Mouse (Mus musculus): Measurements from ENCODE around the gene Tsc1. TPM values are rescaled to one million over a fixed set of nuclear protein-coding genes. Genes with fewer than 3 reads are reported as not detected.

Gene Tsc1
- polyA plus RNA-seq, 1 experiment from 2014 or later: 18.7 TPM

GRCm38 (mm10) chr2:28632626-28633025 lies 8.4 kb upstream of the Tsc1 start:
- Histone ChIP-seq H3K36me3 (no peaks in the 10 kb centered on the region), H3K4me2 (no peak overlapping the region), H3K9me3 (no peaks in the 10 kb centered on the region), H3K4me1 (peaks cover 3% of the 10 kb centered on the region; the same call in 1 of the 2 replicates), H3K9ac (no peak overlapping the region), H3K27ac (no peak overlapping the region), H3K27me3 (replicated peaks) (no peaks in the 10 kb centered on the region), H3K4me3 (replicated peaks) (no peak overlapping the region)
- ATAC-seq (ENCODE audit: insufficient read depth, low FRiP score, low read depth): no peak
- 71% methylated on average over 1 of the region's 1 CpGs for WGBS

GRCm38 (mm10) chr2:28633136-28633535 lies 7.9 kb upstream of the Tsc1 start:
- WGBS: 41% methylated on average over 4 of the region's 4 CpGs
- no peak overlapping the region for H3K4me3 ChIP-seq (replicated peaks)

GRCm38 (mm10) chr2:28635199-28635598 lies 5.8 kb upstream of the Tsc1 start:
- no peaks in the 10 kb centered on the region for H3K36me3 ChIP-seq
- no peak overlapping the region for H3K27ac ChIP-seq
- no peak overlapping the region for H3K9ac ChIP-seq
- ATAC-seq (ENCODE audit: insufficient read depth, low FRiP score, low read depth): no peak
- WGBS: 59% methylated on average over 1 of the region's 1 CpGs
- H3K4me3 ChIP-seq (replicated peaks): no peak overlapping the region
- H3K4me2 ChIP-seq: no peak overlapping the region
- H3K4me1 ChIP-seq: peaks cover 7% of the 10 kb centered on the region; the same call in 1 of the 2 replicates
- no peaks in the 10 kb centered on the region for H3K27me3 ChIP-seq (replicated peaks)
- H3K9me3 ChIP-seq: no peaks in the 10 kb centered on the region

More at GRCm38 (mm10) chr2:28633136-28633535, 7.9 kb upstream of the Tsc1 start:
- Histone ChIP-seq H3K36me3 (no peaks in the 10 kb centered on the region), H3K4me1 (peaks cover 3% of the 10 kb centered on the region; the same call in 1 of the 2 replicates), H3K9me3 (no peaks in the 10 kb centered on the region), H3K4me2 (no peak overlapping the region), H3K9ac (no peak overlapping the region), H3K27me3 (replicated peaks) (no peaks in the 10 kb centered on the region), H3K27ac (no peak overlapping the region)
- ATAC-seq (ENCODE audit: insufficient read depth, low FRiP score, low read depth): no peak

GRCm38 (mm10) chr2:28637106-28637845 lies 3.8 kb upstream of the Tsc1 start:
- Histone ChIP-seq H3K4me1 (peaks cover 11% of the 10 kb centered on the region; the same call in 1 of the 2 replicates), H3K9ac (no peak overlapping the region), H3K4me3 (replicated peaks) (no peak overlapping the region), H3K9me3 (no peaks in the 10 kb centered on the region), H3K36me3 (no peaks in the 10 kb centered on the region), H3K27ac (no peak overlapping the region), H3K27me3 (replicated peaks) (no peaks in the 10 kb centered on the region), H3K4me2 (no peak overlapping the region)
- 49% methylated on average over 9 of the region's 9 CpGs for WGBS
- ATAC-seq (ENCODE audit: insufficient read depth, low FRiP score, low read depth): no peak

GRCm38 (mm10) chr2:28638352-28638751 lies 2.7 kb upstream of the Tsc1 start:
- Histone ChIP-seq H3K9me3 (no peaks in the 10 kb centered on the region), H3K4me3 (replicated peaks) (no peak overlapping the region), H3K27ac (0 out of 2 replicates have a peak overlapping the region, but pooled peaks have one; percentile 5), H3K36me3 (no peaks in the 10 kb centered on the region), H3K4me2 (peak overlapping the region; percentile 14), H3K27me3 (replicated peaks) (no peaks in the 10 kb centered on the region), H3K9ac (no peak overlapping the region), H3K4me1 (peaks cover 11% of the 10 kb centered on the region; the same call in 1 of the 2 replicates)
- 22% methylated on average over 9 of the region's 9 CpGs for WGBS
- ATAC-seq (ENCODE audit: insufficient read depth, low FRiP score, low read depth): no peak

GRCm38 (mm10) chr2:28638886-28639285 lies 2.1 kb upstream of the Tsc1 start:
- WGBS: 7% methylated on average over 9 of the region's 9 CpGs
- H3K4me2 ChIP-seq: peak overlapping the region; percentile 14
- H3K4me1 ChIP-seq: peaks cover 11% of the 10 kb centered on the region; the same call in 1 of the 2 replicates
- H3K27me3 ChIP-seq (replicated peaks): no peaks in the 10 kb centered on the region
- H3K36me3 ChIP-seq: no peaks in the 10 kb centered on the region
- H3K9ac ChIP-seq: no peak overlapping the region
- H3K4me3 ChIP-seq (replicated peaks): no peak overlapping the region
- 0 out of 2 replicates have a peak overlapping the region, but pooled peaks have one; percentile 5 for H3K27ac ChIP-seq
- no peak for ATAC-seq (ENCODE audit: insufficient read depth, low FRiP score, low read depth)
- H3K9me3 ChIP-seq: no peaks in the 10 kb centered on the region

- Histone ChIP-seq H3K36me3 (no peaks in the 10 kb centered on the region), H3K4me2 (no peak overlapping the region)
These were observed 1.2 kb upstream of the Tsc1 start for GRCm38 (mm10) chr2:28639794-28640193.

GRCm38 (mm10) chr2:28641435-28641941 lies 460 bp downstream of the Tsc1 start:
- peak overlapping the region; percentile 72 for H3K9ac ChIP-seq
- WGBS: under 1% methylated on average over 42 of the region's 43 CpGs
- no peaks in the 10 kb centered on the region for H3K9me3 ChIP-seq
- H3K4me2 ChIP-seq: peak overlapping the region; percentile 84
- H3K36me3 ChIP-seq: no peaks in the 10 kb centered on the region
- peak; percentile 33; the same call in 1 of the 2 replicates for ATAC-seq (ENCODE audit: insufficient read depth, low FRiP score, low read depth)
- no peaks in the 10 kb centered on the region for H3K27me3 ChIP-seq (replicated peaks)
- peaks cover 11% of the 10 kb centered on the region; the same call in 1 of the 2 replicates for H3K4me1 ChIP-seq
- peak overlapping the region; percentile 95 for H3K4me3 ChIP-seq (replicated peaks)
- H3K27ac ChIP-seq: peak overlapping the region; percentile 83

More at GRCm38 (mm10) chr2:28639794-28640193, 1.2 kb upstream of the Tsc1 start:
- peaks cover 11% of the 10 kb centered on the region; the same call in 1 of the 2 replicates for H3K4me1 ChIP-seq
- H3K9me3 ChIP-seq: no peaks in the 10 kb centered on the region
- no peaks in the 10 kb centered on the region for H3K27me3 ChIP-seq (replicated peaks)
- no peak overlapping the region for H3K9ac ChIP-seq
- no peak for ATAC-seq (ENCODE audit: insufficient read depth, low FRiP score, low read depth)
- WGBS: 54% methylated on average over 7 of the region's 7 CpGs
- H3K4me3 ChIP-seq (replicated peaks): no peak overlapping the region
- H3K27ac ChIP-seq: no peak overlapping the region

- Histone ChIP-seq H3K4me2 (no peak overlapping the region), H3K9ac (no peak overlapping the region), H3K36me3 (no peaks in the 10 kb centered on the region), H3K4me1 (peaks cover 11% of the 10 kb centered on the region; the same call in 1 of the 2 replicates), H3K4me3 (replicated peaks) (no peak overlapping the region), H3K27ac (no peak overlapping the region), H3K27me3 (replicated peaks) (no peaks in the 10 kb centered on the region), H3K9me3 (no peaks in the 10 kb centered on the region)
- no peak for ATAC-seq (ENCODE audit: insufficient read depth, low FRiP score, low read depth)
- 81% methylated on average over 3 of the region's 3 CpGs for WGBS
These were observed 2.1 kb downstream of the Tsc1 start for GRCm38 (mm10) chr2:28643081-28643480.

GRCm38 (mm10) chr2:28650526-28650925 lies 9.5 kb downstream of the Tsc1 start:
- Histone ChIP-seq H3K9ac (no peak overlapping the region), H3K9me3 (no peaks in the 10 kb centered on the region), H3K4me3 (replicated peaks) (no peak overlapping the region), H3K36me3 (peaks cover 9% of the 10 kb centered on the region), H3K4me2 (no peak overlapping the region), H3K27me3 (replicated peaks) (no peaks in the 10 kb centered on the region), H3K27ac (no peak overlapping the region), H3K4me1 (no peaks in the 10 kb centered on the region)
- ATAC-seq (ENCODE audit: insufficient read depth, low FRiP score, low read depth): no peak

GRCm38 (mm10) chr2:28653351-28653750 lies 12.3 kb downstream of the Tsc1 start:
- H3K36me3 ChIP-seq: peaks cover 12% of the 10 kb centered on the region
- no peak overlapping the region for H3K9ac ChIP-seq
- H3K27me3 ChIP-seq (replicated peaks): no peaks in the 10 kb centered on the region
- H3K4me1 ChIP-seq: no peaks in the 10 kb centered on the region
- 95% methylated on average over 7 of the region's 7 CpGs for WGBS
- H3K27ac ChIP-seq: no peak overlapping the region
- no peak for ATAC-seq (ENCODE audit: insufficient read depth, low FRiP score, low read depth)
- no peak overlapping the region for H3K4me3 ChIP-seq (replicated peaks)
- no peak overlapping the region for H3K4me2 ChIP-seq
- no peaks in the 10 kb centered on the region for H3K9me3 ChIP-seq

- H3K4me2 ChIP-seq: no peak overlapping the region
- H3K27me3 ChIP-seq (replicated peaks): no peaks in the 10 kb centered on the region
- no peak overlapping the region for H3K9ac ChIP-seq
- no peak for ATAC-seq (ENCODE audit: insufficient read depth, low FRiP score, low read depth)
- H3K4me3 ChIP-seq (replicated peaks): no peak overlapping the region
- H3K27ac ChIP-seq: no peak overlapping the region
- H3K4me1 ChIP-seq: no peaks in the 10 kb centered on the region
- no peaks in the 10 kb centered on the region for H3K9me3 ChIP-seq
- H3K36me3 ChIP-seq: peaks cover 12% of the 10 kb centered on the region
- WGBS: 53% methylated on average over 2 of the region's 2 CpGs
These were observed 13.3 kb downstream of the Tsc1 start for GRCm38 (mm10) chr2:28654295-28654694.
